Mouse (Mus musculus) CH12.LX (cell line): Measurements from ENCODE around the gene Cntnap1. TPM values are rescaled to one million over a fixed set of nuclear protein-coding genes. Genes with fewer than 3 reads are reported as not detected.
A peak's percentile ranks its signal among the peaks of the same experiment; 100 is the strongest.

ENCODE experiments used
- DNase-seq: peaks from one replicate; pipeline ENCODE4 v3.0.0-alpha.2; 2013; ENCODE audit errors: extremely low read depth
- H3K27ac ChIP-seq: 2 replicates; pipeline ENCODE4 v1.5.1; 2012; ENCODE audit warnings: low read depth, mild to moderate bottlenecking, control low read depth, moderate library complexity; ENCODE audit not compliant: insufficient read depth
- H3K27me3 ChIP-seq: replicated peaks from 2 replicates; pipeline ENCODE3; 2012; ENCODE audit warnings: inconsistent platforms
- H3K36me3 ChIP-seq, 2 experiments: replicated peaks in 1 of 2; 2 replicates each; pipeline versions ENCODE3 to v1.6.1; 2012; ENCODE audit warnings: inconsistent platforms in 1 of 2, low read length in 1 of 2, mild to moderate bottlenecking in 1 of 2, mixed read lengths in 1 of 2, moderate library complexity in 1 of 2; ENCODE audit not compliant: control insufficient read depth in 1 of 2, insufficient read depth in 1 of 2
- H3K4me1 ChIP-seq, 2 experiments: 2 replicates each; pipeline ENCODE4 v1.6.1; 2012; ENCODE audit warnings: inconsistent platforms in 1 of 2, moderate library complexity in 1 of 2; ENCODE audit not compliant: insufficient read depth in 2 of 2, control insufficient read depth in 1 of 2
- H3K4me2 ChIP-seq: 2 replicates; pipeline ENCODE4 v1.6.1; 2012; ENCODE audit warnings: low read depth, mild to moderate bottlenecking, control low read depth; ENCODE audit not compliant: poor library complexity, insufficient read depth, severe bottlenecking
- H3K4me3 ChIP-seq, 3 experiments: fragments of 150-350 bp in 1 of 3; sonication (generic) in 1 of 3; replicated peaks in 1 of 3; 2 replicates each; pipeline versions ENCODE3 to v1.5.1; 2011 to 2012; ENCODE audit warnings: low read depth in 2 of 3, low read length in 2 of 3, mild to moderate bottlenecking in 2 of 3, moderate library complexity in 2 of 3, control low read depth in 1 of 3, improper control_type of control experiment in 1 of 3, inconsistent platforms in 1 of 3, mixed read lengths in 1 of 3; ENCODE audit not compliant: poor library complexity in 1 of 3
- H3K79me2 ChIP-seq: replicated peaks from 2 replicates; pipeline ENCODE4 v1.6.1; 2012; ENCODE audit warnings: mild to moderate bottlenecking, moderate library complexity; ENCODE audit not compliant: control insufficient read depth, poor library complexity, insufficient read depth, severe bottlenecking; ENCODE audit errors: extremely low read depth
- H3K9ac ChIP-seq: 2 replicates; pipeline ENCODE4 v1.6.1; 2012; ENCODE audit warnings: low read depth, mild to moderate bottlenecking, control low read depth, moderate library complexity; ENCODE audit not compliant: insufficient read depth
- H3K9me3 ChIP-seq: replicated peaks from 2 replicates; pipeline ENCODE3; 2012; ENCODE audit warnings: low read length, inconsistent platforms, mixed read lengths
- BHLHE40 ChIP-seq: IDR thresholded peaks from 2 replicates; pipeline ENCODE4 v1.6.1; 2011; ENCODE audit warnings: mild to moderate bottlenecking, low read depth, low read length, improper control_type of control experiment
- CHD1 ChIP-seq: IDR thresholded peaks from 2 replicates; pipeline ENCODE4 v1.6.1; 2012; ENCODE audit warnings: low read depth, low read length, improper control_type of control experiment, inconsistent platforms
- ELF1 ChIP-seq: IDR thresholded peaks from 2 replicates; pipeline ENCODE4 v1.6.1; 2014; ENCODE audit warnings: low read depth, mild to moderate bottlenecking, inconsistent platforms, low read length, improper control_type of control experiment
- ETS1 ChIP-seq: conservative IDR thresholded peaks from 2 replicates; pipeline ENCODE4 v1.6.1; 2012; ENCODE audit warnings: low read depth, mild to moderate bottlenecking, inconsistent platforms, low read length, improper control_type of control experiment, moderate library complexity
- GABPA ChIP-seq: IDR thresholded peaks from 2 replicates; pipeline ENCODE4 v1.6.1; 2012; ENCODE audit warnings: low read depth, low read length, improper control_type of control experiment, inconsistent platforms; ENCODE audit not compliant: insufficient replicate concordance
- JUND ChIP-seq: conservative IDR thresholded peaks from 2 replicates; pipeline ENCODE4 v1.6.1; 2011; ENCODE audit warnings: low read depth, low read length, improper control_type of control experiment
- MXI1 ChIP-seq: IDR thresholded peaks from 2 replicates; pipeline ENCODE4 v1.6.1; 2011; ENCODE audit warnings: mild to moderate bottlenecking, low read depth, low read length, improper control_type of control experiment
- NELFE ChIP-seq: IDR thresholded peaks from 2 replicates; pipeline ENCODE4 v1.6.1; 2011; ENCODE audit warnings: low read depth, low read length, improper control_type of control experiment
- RAD21 ChIP-seq: IDR thresholded peaks from 2 replicates; pipeline ENCODE4 v1.6.1; 2011; ENCODE audit warnings: low read depth, mild to moderate bottlenecking, low read length, improper control_type of control experiment, moderate library complexity
- RCOR1 ChIP-seq: conservative IDR thresholded peaks from 2 replicates; pipeline ENCODE4 v1.6.1; 2012; ENCODE audit warnings: low read depth, mild to moderate bottlenecking, inconsistent platforms, low read length, improper control_type of control experiment
- SIN3A ChIP-seq: IDR thresholded peaks from 2 replicates; pipeline ENCODE4 v1.6.1; 2012; ENCODE audit warnings: low read length, improper control_type of control experiment, inconsistent platforms
- SMC3 ChIP-seq: IDR thresholded peaks from 2 replicates; pipeline ENCODE4 v1.6.1; 2011; ENCODE audit warnings: low read depth, low read length, improper control_type of control experiment
- TBP ChIP-seq: conservative IDR thresholded peaks from 2 replicates; pipeline ENCODE4 v1.6.1; 2011; ENCODE audit warnings: low read depth, low read length, improper control_type of control experiment
- USF2 ChIP-seq: conservative IDR thresholded peaks from 2 replicates; pipeline ENCODE4 v1.6.1; 2011; ENCODE audit warnings: low read depth, low read length, improper control_type of control experiment
- ZMIZ1 ChIP-seq: IDR thresholded peaks from 2 replicates; pipeline ENCODE4 v1.6.1; 2012; ENCODE audit warnings: low read depth, mild to moderate bottlenecking, inconsistent platforms, low read length, improper control_type of control experiment
- dilution Hi-C: fragments of 300-500 bp; cut with MboI; formaldehyde crosslinking; loops from 2 replicates; pipeline ENCODE4 v1.14.3; 2020; ENCODE audit warnings: low sequenced_read_pairs; ENCODE audit not compliant: extremely low pct_unique_long_range_greater_than_20kb, extremely low pct_ligation_motif_present
- in situ Hi-C: fragments of 300-500 bp; cut with MboI; formaldehyde crosslinking; loops from 3 replicates; pipeline ENCODE4 v1.14.3; 2019; ENCODE audit warnings: low sequenced_read_pairs, low pct_ligation_motif_present, low pct_unique_long_range_greater_than_20kb, mixed read lengths
- polyA plus RNA-seq: library from polyadenylated mRNA; unstranded; fragments of >175 nt; gene quantifications from 2 replicates; pipeline ENCODE4 v1.2.1, GENCODE M21; 2012; ENCODE audit warnings: low read depth; ENCODE audit not compliant: insufficient read length
- total RNA-seq, 2 experiments: library from RNA; depleted of rRNA; stranded (reverse); fragments of 300-350 nt in 1 of 2; fragments of >200 nt in 1 of 2; gene quantifications; 2 replicates each; pipeline ENCODE4 v1.2.3; 2012 to 2014

Gene Cntnap1
- total and polyA plus RNA-seq, 3 experiments, result 4.4 to 19.5 (median 15.6) TPM

DNA sequence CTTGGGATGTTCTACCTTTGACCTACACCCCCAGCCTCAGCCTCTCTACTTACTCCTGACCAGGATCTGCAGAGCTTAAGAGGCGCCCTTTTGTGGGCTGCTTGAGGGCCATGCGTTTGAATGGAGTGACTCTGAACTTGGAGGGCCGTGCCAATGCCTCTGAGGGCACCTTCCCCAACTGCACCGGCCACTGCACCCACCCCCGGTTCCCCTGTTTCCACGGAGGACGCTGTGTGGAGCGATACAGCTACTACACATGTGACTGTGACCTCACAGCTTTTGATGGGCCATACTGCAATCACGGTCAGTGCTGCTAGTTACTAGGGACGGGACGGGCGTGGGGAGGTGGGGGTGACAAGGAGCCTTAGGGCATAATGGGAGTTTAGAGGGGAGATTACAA is 14.7 kb downstream of the Cntnap1 start:
- Histone ChIP-seq H3K4me1 (peaks cover 0 to 10% of the 10 kb centered on the region in 2 experiments; a peak in 1 of 4 replicates), H3K27ac (no peak overlapping the region), H3K4me3 (no peak overlapping the region), H3K79me2 (no peaks in the 10 kb centered on the region), H3K4me2 (no peak overlapping the region), H3K36me3 (peaks cover 91 to 99% of the 10 kb centered on the region in 2 experiments), H3K9me3 (no peaks in the 10 kb centered on the region), H3K9ac (no peak overlapping the region), H3K27me3 (no peaks in the 10 kb centered on the region)
- 0 out of 2 replicates have a peak, but pooled peaks have one; percentile 27 for TF ChIP-seq ZMIZ1
- TF ChIP-seq ETS1, result no peak
- in situ Hi-C loops (loop anchor here (5.0 kb wide), 1 partner anchor 103 kb away; the partner anchor contains the start of gene Coasy), dilution Hi-C loops (no loop called here)
- no peak for DNase-seq

DNA sequence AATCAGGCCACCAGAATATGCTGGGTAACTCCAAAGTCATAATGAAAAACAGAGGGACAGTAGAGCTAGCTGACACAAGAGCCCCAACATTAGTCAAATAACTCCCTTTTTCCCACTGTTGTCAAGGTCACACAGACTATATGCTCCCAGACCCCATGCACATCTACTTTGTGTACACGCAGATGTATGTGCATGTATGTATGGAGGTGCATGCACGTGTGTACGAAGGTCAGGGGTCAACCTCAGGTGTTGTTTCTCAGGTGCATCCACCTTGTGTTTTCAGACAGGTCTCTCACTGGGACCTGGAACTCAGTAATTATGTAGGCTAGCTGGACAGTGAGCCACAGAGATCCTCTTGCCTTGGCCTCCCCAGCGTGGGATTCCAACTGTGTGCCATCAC is 15.1 kb downstream of the Cntnap1 start:
- dilution Hi-C loops (no loop called here), in situ Hi-C loops (no loop called here)
- H3K9ac ChIP-seq, result no peak overlapping the region
- DNase-seq, result no peak
- H3K27me3 ChIP-seq, result no peaks in the 10 kb centered on the region
- H3K79me2 ChIP-seq, result no peaks in the 10 kb centered on the region
- H3K9me3 ChIP-seq, result no peaks in the 10 kb centered on the region
- no peak overlapping the region for H3K4me3 ChIP-seq
- H3K36me3 ChIP-seq, result peaks cover 90 to 99% of the 10 kb centered on the region in 2 experiments
- TF ChIP-seq JUND (no peak), RAD21 (no peak), BHLHE40 (no peak), RCOR1 (no peak), MXI1 (no peak), NELFE (no peak), USF2 (no peak), SIN3A (no peak), CHD1 (no peak), GABPA (no peak), ELF1 (no peak), ZMIZ1 (no peak), SMC3 (no peak), TBP (no peak)
- no peak overlapping the region for H3K4me2 ChIP-seq
- H3K27ac ChIP-seq, result no peak overlapping the region
- H3K4me1 ChIP-seq, result peaks cover 0 to 9% of the 10 kb centered on the region in 2 experiments; a peak in 1 of 4 replicates
